Mouse (Mus musculus) gastrocnemius, adult 18-20 months (tissue): ENCODE measurements around the gene Slc9a9. TPM values are rescaled to one million over a fixed set of nuclear protein-coding genes. Genes with fewer than 3 reads are reported as not detected.

Experiments
- microRNA-seq: library from miRNA; unstranded; fragments of <30 nt; microRNA quantifications from one replicate; pipeline ENCODE4 v1.2.0, GENCODE M21; 2021
- total RNA-seq, 2 experiments: library from RNA; stranded (reverse); gene quantifications; 2 replicates each; pipeline ENCODE4 v1.2.3; 2021

Gene Slc9a9
- total RNA-seq, 2 experiments from 2014 or later = 1.6 to 2.5 TPM

Small RNA genes within 50 kb of the gene (microRNA-seq; reads per million reads assigned to microRNA genes)
- gene Mir7656 = not detected

Other genes with a start within 250 kb of the Slc9a9 start
- gene 1190002N15Rik, start 131.8 kb upstream of the Slc9a9 start, total RNA-seq = 1 to 10 TPM; 1.9 to 4.7 TPM